Mouse (Mus musculus) kidney, embryonic 16.5 days (tissue): ENCODE results near the gene Slc35f4. TPM values are rescaled to one million over a fixed set of nuclear protein-coding genes. Genes with fewer than 3 reads are reported as not detected.

Experiments used
- microRNA-seq: library from miRNA; unstranded; fragments of <30 nt; microRNA quantifications from one replicate; pipeline ENCODE4, GENCODE M21; 2016
- polyA plus RNA-seq: library from polyadenylated mRNA; unstranded; fragments of >200 nt; fragmentation: Nextera tagmentation; extraction: Ambion mirVana; gene quantifications from 2 replicates; pipeline ENCODE4 v1.2.1, GENCODE M21; 2015

The Slc35f4 gene
- polyA plus RNA-seq, 1 experiment from 2014 or later, result not detected

Small RNAs within 50 kb of the gene (microRNA-seq; reads per million reads assigned to microRNA genes)
- gene Gm22949, result not detected
